Comparison of ENCODE assay signal across 21 mouse cellular contexts in the genomic region with DNA sequence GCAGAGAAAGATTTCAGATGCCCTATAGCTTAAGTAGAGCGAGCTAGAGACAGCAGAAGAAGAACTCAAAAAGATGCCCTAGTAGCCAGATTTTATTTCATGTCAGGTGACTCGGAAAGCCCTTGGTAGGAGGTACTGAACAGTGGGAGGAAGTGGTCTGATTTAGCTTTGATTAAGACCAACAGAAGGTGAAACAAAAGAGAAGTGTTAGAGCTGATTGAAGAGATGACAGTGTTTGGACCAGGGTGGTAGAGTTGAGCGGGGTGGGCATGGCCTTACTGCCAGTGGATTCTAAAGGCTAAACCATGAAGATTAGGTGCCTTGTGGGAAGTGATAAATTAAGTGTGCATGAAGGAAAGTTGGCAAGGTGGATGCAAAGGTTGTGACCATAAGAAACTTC.
A peak's percentile ranks its signal among the peaks of the same experiment; 100 is the strongest.
DNase-seq lines count a peak whose midpoint lies in the region; ATAC-seq and TF ChIP-seq lines count a peak whose summit lies in the region.
"Had no signal": no experiment of that assay in that cellular context is flagged by ENCODE, and none has a peak within 500 bp of the region (broad histone marks: within the 10 kb centered on the region; RNA-seq: fewer than 3 reads in every experiment).

No protein-coding gene starts in this region.

- peak; percentile 67 for ATAC-seq in CD4-positive, CD25-positive, alpha-beta regulatory T cell, adult 4 months
- ATAC-seq in granulocyte monocyte progenitor cell, adult 5-6 weeks (replicated peaks; ENCODE audit: poor library complexity, severe bottlenecking), result 0 out of 2 replicates have a peak, but pooled peaks have one; percentile 34
- ATAC-seq: forebrain, postnatal 0 days; intestine, embryonic 16.5 days had no signal

- no peak for TF ChIP-seq POLR2A in lung, adult 2 months (IDR thresholded peaks at IDR 0.05; ENCODE audit: borderline replicate concordance, extremely low read depth, low read depth, low read length)

- peak; percentile 15 to 30 for DNase-seq in B cell, adult 2 months
- peak; percentile 23 to 39 for DNase-seq in natural killer cell, adult 2 months (ENCODE audit: low spot score in 2 of 2)
- no peak for DNase-seq in retina, embryonic 14.5 days (ENCODE audit: low spot score)
- no peak for DNase-seq in ovary, postnatal 10 days (ENCODE audit: low spot score)
- DNase-seq in lung, adult 2 months, result no peak
- DNase-seq: adrenal gland, adult 8-10 months; cerebellum, adult 9-10 months; forebrain, postnatal 0 days; heart, postnatal 14 days; kidney, postnatal 4 days; liver, embryonic 13.5 days; lung, postnatal 4 days; right cerebral cortex, postnatal 25 days; thymus, postnatal 4 days had no signal

- TF ChIP-seq CTCF in lung, adult 2 months (IDR thresholded peaks at IDR 0.05; ENCODE audit: insufficient read depth, low read length), result no peak

- H3K4me1 ChIP-seq in lung, adult 2 months (ENCODE audit: control insufficient read depth, insufficient read depth, low read length), result peaks cover 5% of the 10 kb centered on the region

- 84% methylated on average over 3 of the region's 3 CpGs for WGBS in lung, adult 2 months

- no peak overlapping the region for H3K4me3 ChIP-seq in lung, adult 2 months (replicated peaks; ENCODE audit: extremely low read depth, low read depth, low read length)
- H3K4me3 ChIP-seq: hindbrain, embryonic 13.5 days; limb, embryonic 13.5 days; liver, embryonic 13.5 days; lung, embryonic 15.5 days; midbrain, embryonic 12.5 days had no signal

Comparison
In these comparisons a context has a peak if more than half of its experiments do, and no peak if none do; other contexts are left out.
1. DNase-seq: peak in B cell, adult 2 months (2 of 2) and natural killer cell, adult 2 months (2 of 2); none in retina, embryonic 14.5 days (single experiment), ovary, postnatal 10 days (single experiment) and lung, adult 2 months (single experiment).